Mouse (Mus musculus): ENCODE data around the gene Eif5a.
"Not testable (repeated sequence)": the region's sequence is repeated elsewhere in the genome, so short reads cannot be mapped to it uniquely, and the experiment has no call there.

The Eif5a gene

DNA sequence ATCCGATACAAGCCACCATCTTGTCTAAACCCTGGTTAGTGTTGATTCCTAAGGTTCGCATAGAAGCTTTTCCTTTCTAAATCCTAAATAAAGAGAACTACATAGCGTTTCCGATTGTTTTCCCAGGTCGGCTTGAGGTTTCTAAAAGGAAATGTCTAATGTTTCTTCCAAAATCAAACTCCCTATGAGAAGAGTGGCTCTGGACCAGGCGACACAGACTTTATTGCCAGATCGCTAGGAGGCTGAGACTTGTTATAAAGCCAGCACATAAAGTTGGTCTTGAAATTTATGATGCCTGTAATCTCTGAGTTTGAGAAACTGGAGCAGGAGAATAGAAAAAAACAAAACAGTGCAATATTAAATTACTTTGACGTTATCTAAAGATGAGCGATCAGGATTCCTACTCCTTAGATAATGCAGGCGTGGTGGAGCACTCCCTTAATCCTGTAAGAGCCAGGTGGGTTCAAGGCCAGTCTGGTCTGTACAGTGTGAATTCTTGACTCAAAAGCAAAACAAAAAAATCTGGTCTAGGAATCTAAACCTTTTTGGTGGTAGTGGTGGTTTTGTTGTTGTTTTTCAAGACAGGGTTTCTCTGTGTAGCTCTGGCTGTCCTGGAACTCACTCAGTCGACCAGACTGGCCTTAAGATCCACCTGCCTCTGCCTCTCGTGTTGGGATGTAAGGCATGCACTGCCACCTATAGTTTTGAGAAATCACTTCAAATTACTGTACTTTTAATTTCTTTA, 426 bp upstream of the Eif5a start:
- DNase-seq (ENCODE audit: low read depth, low spot score) = no peak

DNA sequence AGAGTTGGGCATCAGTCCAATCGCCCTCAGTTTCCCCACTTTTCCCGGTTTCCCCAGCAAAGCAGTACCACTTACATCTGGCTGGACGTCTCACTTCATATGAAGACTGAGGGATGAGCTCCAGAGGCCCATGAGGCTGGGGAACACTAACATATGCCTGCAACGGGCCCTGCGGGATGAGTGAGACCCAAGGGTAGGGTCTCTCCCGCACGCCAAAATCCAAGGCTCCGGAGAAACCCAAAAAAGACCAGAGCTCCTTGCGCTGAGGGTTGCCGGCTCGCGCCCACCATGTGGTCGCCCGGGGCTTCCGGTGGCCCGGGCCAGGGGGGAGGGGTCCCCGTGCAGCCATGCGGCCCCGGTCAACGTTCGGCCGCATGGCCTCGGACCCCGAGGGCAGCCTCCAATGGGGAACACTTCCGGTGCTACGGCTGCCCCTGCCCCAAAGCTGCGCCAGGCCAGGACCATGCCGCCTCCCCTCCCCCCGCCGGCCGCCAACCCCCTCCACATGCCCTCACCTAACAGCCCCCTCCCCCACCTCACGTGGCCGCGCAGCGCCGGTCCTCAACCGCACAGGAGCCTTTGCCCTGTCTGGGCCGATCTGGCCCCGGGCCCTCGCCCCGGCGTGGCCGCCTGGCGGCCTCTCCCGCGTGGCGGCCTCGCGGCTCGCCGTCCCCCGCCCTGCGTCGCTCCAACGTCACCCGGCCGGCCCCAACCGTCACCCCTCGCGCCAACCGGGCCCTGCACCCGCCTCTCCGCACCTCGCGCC, 1.3 kb downstream of the Eif5a start:
- DNase-seq (ENCODE audit: low read depth, low spot score) = no peak

DNA sequence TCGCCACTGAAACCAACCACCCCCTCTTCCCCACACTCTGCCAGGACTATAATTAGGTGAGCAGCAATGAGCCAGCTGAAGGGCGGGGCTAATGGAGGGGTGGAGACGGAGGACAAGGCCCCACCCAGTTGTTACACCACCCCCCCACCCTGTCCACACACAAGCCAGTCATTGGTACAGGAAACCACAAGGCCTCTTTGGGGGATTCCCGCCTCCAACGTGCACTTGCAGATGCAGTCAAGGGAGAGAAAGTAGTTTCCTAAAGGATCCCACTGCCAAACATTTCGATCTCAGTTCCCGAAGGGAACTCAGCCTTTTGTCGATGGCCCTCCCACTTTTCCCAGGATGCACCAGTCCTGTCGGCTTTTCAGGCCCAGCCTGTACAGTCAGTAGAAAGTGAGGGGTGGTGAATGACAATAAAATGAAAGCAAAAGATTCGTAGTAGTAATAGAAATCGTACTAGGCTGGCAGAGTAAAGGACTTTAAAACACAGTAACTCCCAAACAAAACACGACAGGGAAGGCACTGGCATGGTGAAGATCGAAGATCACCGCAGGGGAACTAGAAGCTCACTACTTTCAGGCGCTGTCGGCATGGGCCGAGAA, 2.0 kb downstream of the Eif5a start:
- DNase-seq (ENCODE audit: low read depth, low spot score) = peak; percentile 42

DNA sequence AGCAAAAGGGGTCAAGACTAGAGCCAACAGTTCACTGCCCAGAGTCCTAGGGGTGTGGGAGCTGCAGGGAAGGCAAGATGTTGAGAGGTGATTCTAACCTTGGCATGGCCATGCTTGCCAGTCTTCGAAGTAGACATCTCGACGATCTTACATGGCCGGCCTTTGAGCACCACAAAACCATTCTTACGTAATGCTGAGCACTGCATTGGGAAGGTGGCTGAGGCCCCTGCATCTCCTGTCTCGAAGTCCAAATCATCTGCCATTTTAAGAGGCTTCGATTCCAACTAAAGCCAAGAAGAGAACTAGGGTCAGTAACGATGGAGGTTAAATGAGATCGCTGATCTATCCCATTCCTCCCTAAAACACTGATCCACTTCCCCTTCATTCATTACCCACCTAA, 2.7 kb downstream of the Eif5a start:
- no peak for DNase-seq (ENCODE audit: low read depth, low spot score)

DNA sequence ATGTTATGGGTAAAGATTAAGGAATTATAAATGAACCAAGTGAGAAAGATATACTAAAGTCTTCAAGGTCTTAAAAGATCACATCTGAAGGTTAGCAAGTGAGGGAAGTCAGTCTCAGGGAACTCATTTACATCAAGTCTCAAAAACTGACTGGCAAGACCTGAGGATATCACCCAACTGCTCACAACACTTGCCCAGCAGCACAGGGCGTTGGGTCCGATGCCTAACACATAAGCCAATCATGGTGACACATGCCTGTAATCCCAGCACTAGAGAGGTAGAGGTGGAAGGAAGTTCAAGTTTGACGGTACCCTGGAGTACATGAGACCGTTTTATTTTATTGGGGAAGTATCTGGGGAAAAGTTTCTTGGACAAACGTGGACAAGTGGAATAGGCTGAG, 3.6 kb downstream of the Eif5a start:
- no peak for DNase-seq (ENCODE audit: low read depth, low spot score)

DNA sequence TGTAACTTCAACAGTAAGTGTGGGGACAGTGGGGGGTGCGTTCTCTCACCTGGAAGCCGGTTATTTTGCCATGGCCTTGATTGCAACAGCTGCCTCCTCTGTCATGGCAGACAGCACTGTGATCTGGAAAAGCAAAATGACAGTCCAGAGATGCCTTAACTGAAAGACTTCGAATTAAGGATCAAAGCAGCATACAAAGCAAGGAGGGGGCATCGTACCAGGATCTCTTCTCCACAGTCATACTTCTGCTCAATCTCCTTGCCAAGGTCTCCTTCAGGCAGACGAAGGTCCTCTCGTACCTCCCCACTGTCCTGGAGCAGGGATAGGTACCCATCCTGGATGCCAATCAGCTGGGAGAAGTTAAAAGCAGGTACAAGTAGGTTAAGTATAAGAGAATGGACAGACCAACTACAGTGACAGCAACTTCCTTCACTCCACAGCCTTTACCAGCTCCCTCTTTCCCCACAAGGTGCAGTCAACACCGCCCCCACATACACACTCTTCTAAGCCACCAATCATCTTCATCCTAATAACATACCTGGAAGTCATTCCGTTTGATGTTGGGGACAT, 4.3 kb downstream of the Eif5a start:
- DNase-seq (ENCODE audit: low read depth, low spot score) = no peak

DNA sequence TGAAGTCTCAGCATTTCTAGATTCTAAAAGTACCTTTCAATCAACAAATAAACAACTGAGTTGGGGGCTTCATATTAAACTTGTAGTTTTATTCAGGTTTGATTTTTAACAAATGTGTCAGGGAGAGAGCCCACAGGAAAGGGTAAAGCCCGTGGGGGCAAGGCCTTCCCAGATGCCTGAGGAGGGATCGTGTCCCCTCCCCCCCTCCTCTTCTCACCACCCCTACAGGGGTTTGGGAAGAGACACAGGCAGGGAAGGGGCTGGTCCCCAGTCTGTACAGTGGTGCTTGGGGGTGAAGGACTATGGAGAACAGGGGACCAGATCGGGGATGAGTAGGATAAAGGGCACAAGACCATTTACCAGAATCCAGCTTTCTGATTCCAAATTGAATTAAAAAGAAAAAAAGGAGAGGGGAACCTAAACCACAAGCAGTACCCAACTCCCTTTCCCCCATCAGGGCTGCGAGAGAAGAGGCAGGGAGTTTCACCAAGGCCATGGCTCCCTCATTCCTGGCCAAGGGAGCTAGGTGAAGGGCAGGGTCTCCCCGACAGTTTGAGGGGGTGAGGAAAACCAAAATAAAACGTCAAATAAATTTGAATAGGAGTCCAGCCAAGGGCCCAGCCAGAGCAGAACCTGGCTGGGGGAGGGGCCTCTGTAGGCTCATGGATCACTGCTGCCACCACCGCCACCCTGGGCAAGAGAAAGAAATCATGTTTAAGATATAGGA, 4.9 kb downstream of the Eif5a start:
- DNase-seq (ENCODE audit: low read depth, low spot score) = not testable (repeated sequence)

DNA sequence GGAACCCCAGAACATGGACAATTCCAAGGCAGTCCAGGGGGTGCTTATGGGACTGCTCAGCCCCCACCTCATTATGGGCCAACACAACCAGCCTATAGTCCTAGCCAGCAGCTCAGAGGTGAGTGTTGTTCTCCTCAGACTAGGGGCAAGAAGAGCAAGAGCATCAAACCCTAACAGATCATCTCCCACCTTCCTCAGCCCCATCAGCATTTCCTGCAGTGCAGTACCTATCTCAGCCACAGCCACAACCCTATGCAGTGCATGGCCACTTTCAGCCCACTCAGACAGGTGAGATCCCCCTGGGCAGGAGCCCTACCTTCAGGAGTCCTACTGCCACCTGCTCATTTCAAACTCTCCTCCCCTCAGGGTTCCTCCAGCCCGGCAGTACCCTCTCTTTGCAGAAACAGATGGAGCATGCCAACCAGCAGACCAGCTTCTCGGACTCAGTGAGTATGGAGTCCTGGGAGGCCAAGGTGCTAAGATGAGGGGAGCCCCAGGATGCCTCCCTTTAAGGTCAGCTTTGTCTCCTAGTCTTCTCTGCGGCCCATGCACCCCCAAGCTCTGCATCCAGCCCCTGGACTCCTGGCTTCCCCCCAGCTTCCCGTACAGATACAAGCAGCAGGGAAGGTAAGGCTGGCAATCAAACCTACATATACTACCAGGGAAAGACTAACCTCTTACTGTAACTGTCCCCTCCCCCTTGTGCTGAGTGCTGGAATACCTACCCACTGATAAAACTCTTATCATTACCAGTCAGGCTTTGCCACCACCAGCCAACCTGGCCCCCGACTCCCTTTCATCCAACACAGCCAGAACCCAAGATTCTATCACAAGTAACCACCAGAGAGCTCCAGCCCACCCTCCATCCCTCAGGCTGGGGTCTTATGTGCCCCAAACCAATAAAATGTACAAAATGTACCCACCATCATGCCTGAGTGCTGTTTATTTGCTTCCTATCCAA, 5.8 kb downstream of the Eif5a start:
- no peak for DNase-seq (ENCODE audit: low read depth, low spot score)

DNA sequence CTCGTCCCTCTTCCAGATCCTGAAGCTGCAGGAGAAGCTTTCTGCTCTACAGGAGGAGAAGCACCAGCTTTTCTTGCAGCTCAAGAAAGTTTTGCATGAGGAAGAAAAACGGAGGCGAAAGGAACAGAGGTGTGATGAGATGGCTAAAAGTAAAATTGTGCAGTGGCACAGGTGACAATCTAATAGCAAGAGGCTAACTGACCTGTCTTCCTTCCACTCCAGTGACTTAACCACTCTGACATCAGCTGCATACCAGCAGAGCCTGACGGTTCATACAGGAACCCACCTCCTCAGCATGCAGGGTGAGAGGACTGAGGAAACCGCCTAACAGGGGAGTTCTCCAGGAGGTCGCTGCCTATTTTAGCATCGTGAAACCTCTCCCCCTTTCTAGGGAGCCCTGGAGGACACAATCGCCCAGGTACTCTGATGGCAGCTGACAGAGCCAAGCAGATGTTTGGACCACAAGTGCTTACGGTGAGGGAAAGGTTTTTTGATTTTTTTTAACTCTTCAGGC, 6.8 kb downstream of the Eif5a start:
- no peak for DNase-seq (ENCODE audit: low read depth, low spot score)

DNA sequence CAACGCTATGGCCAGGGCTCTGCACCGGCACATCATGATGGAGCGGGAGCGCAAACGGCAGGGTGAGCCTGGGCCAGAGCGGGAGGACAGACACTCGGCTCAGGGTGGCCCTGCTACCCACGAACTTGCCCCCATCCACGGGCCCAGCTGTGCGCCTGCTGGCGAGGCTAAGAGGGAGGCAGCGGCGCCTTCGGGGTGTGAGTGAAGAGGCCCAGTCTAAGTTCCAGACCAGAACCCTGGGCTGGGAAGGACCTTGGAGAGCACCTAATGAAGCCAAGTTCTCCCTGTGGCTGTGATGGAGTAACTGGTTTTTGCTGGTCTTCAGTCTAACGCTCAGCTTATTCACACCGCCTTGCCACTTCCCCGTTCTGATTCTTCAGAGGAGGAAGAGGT, 7.4 kb downstream of the Eif5a start:
- DNase-seq (ENCODE audit: low read depth, low spot score) = no peak

DNA sequence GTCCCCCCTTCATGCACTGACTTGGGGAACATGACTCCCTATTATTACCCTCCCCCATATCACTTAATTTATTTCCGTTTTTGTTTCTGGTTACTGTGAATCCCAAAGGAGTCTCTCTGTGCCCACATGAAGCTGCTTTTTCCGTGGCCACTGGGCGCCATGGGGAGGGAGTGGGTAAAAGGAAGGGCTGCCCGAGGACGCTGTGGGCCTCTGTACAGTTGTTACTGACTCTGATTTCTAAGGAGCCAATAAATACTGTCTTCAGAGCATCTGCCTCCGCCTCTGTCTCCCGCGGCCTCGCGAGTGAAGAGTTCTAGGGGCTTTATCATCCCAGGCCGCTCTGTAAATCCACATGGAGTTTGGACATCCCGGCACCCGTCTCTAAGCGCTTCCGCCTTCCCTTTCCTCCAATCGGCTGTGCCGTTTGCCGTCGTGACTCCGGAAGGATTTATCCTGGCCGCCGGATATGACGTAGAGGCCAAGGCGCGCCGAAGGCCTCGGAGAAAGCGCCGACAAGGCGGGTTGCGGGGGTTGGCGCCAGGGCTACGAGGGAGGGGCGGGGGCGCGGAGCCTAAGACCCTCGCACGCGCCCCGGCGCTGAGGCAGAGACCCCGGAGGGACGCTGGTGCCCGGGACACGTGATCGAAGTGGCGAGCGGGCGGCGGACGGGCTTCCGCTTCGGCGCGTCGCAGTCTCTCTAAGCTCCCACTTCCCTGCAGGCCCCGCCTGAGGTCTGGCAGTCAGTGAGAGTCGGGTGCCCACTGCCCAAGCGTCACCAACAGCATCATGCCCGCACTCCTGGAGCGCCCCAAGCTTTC, 8.0 kb downstream of the Eif5a start, which contains the start of gene Gps2:
Gene Gps2, plus strand, starts transcription at position 335 of the 818 bp plus-strand sequence.
- peak; percentile 96 for DNase-seq (ENCODE audit: low read depth, low spot score)

DNA sequence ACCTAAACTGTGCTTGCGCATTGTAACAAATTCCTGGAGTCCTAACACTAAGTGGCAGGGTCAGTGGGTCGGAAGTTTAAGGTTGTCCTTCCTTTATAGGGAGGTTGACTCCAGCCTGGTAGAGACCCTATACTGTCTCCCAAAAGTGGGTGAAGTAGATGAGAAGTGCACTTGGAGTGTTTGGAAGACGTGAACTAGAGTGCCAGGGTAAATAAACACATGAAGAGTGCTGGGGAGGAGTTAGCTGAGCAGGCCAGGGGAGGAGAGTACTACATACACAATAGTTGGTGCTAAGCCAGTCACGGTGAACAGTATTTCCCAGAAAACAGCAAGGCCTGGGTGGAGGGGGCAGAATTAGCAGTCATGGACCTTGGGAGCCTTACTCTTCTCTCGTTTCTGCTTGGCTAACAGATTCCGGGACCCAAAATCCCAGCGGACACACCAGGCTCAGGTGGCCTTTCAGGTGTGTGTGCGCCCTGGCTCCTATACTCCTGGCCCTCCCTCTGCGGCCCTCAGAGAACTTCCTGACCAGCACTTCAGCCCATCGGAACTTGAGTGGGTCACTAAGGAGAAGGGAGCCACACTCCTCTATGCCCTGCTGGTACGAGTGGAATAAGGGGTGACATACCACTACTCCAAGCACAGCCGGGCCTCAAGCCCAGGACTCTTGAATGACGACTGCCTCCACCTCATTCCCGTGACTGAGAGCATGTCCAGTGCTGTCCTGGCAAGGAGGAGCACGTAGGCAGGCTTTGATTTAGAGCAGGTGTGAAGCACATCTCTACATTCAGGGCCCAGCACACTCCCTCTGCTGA, 8.8 kb downstream of the Eif5a start:
- no peak for DNase-seq (ENCODE audit: low read depth, low spot score)

DNA sequence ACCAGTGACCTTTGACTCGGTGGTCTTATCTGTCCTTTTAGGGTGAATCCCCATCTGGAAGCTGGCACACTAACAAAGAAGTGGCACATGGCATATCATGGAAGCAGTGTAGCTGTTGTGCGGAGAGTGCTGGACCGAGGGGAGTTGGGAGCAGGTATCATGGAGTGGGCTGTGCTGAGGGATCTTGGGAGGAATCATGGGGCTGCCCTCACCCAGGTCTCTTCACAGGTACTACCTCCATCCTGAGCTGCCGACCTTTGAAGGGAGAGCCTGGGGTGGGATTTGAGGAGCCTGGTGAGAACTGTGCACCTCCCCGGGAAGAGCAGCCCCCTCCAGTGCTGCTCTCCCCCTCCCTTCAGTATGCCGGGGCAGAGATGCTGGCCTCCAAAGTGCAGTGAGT, 10.1 kb downstream of the Eif5a start:
- DNase-seq (ENCODE audit: low read depth, low spot score) = no peak

DNA sequence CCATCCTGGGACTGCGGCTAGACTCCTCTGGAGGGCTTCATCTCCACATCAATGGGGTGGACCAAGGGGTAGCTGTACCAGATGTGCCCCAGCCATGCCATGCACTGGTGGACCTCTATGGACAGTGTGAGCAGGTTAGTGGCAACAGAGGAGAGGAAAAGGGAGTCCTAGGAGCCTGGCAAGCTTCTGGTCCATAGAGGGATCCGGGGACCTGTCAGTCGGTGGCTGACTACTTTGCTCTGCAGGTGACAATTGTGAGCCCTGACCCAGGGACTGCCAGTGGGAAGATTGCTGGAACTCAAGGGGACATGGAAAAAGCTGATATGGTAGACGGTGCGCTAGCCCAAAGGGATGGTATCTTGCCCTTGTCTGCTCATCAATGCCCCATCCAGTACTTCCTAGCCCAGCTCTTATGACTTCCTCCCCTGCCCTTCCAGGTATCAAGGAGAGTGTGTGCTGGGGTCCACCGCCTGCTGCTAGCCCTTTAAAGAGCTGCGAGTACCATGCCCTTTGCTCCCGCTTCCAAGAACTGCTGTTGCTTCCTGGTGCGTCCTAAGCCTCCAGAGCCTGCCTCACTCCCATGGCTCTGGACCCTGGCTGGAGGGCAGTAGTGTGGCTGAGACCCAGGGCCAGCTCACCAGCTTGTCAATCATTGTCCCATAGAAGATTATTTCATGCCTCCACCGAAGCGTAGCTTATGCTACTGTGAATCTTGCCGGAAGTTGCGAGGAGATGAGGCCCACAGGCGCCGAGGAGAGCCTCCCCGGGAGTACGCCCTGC, 10.8 kb downstream of the Eif5a start:
- DNase-seq (ENCODE audit: low read depth, low spot score) = no peak

DNA sequence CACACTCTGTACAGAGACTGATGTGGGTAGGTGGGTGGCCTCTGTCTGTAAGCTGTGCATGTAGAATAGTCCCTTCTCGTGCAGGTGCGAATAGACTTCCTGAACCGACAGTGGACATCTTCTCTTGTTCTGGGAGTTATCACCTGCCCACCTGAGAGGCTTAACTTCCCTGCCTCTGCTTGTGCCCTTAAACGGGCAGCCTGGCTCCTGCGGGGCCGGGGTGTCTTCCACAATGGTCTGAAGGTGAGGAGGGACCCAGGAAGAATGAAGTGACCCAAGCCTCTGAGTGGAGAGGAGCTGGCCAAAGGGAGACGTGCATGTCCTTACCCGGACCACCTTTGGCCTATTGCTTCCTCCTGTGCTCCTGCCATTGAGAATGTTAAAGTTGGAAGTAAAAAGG, 11.6 kb downstream of the Eif5a start:
- no peak for DNase-seq (ENCODE audit: low read depth, low spot score)

DNA sequence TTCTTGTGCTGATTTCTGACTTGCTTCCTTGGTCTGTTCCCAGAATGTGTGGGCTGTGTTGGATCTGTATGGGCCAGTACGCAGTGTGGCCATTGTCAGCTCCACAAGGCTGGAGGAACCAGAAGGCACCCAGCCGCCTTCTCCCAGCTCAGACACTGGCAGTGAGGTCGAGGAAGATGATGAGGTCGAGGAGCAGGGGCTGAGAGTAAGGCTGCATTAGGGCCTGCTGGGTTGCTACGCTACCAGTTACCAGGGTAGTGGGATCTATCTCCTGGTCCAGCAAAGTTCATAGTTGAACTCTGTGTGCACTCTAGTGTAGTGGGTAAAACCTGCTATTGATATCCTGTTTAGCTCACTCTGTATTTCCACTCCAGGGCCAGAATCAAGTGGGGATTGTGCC, 12.6 kb downstream of the Eif5a start:
- no peak for DNase-seq (ENCODE audit: low read depth, low spot score)

DNA sequence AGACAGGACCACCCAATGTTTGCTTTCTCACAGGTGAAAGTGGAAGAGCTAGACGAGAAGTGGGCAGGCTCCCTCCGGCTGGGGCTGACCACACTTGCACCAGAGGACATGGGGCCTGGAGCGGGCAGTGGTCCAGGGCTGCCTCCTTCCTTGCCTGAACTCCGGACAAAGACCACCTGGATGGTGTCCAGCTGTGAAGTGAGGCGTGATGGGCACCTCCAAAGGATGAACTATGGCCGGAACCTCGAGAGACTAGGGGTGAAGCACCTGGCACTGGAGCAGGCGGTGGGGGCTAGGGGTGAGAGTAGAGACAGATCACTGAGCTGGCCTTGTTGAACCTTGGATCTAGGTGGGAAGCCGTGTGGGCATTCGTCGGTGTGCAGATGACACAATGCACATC, 13.1 kb downstream of the Eif5a start:
- DNase-seq (ENCODE audit: low read depth, low spot score) = no peak

DNA sequence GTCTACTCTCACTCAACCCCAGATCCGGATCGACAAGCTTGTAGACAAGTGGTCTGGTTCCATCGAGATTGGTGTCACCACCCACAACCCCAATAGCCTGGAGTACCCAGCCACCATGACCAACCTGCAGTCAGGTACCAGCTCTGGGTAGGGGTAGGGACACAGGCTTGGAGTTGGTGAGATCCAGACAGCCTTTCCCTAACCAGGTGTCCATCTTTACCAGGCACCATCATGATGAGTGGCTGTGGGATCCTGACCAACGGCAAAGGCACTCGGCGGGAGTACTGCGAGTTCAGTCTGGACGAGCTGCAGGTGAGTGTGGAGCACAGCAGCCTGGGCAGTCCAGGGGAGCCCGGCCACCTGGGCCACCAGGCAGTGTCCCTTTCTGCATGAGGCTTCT, 17.4 kb downstream of the Eif5a start:
- DNase-seq (ENCODE audit: low read depth, low spot score) = no peak
